Mouse (Mus musculus) urinary bladder, adult 2 months (tissue): ENCODE results near the gene Gpd1. TPM values are rescaled to one million over a fixed set of nuclear protein-coding genes. Genes with fewer than 3 reads are reported as not detected.
A peak's percentile ranks its signal among the peaks of the same experiment; 100 is the strongest.
"Not testable (repeated sequence)": the region's sequence is repeated elsewhere in the genome, so short reads cannot be mapped to it uniquely, and the experiment has no call there.

Source experiments
- DNase-seq: peaks from one replicate; pipeline ENCODE4 v3.0.0; 2022; ENCODE audit warnings: low spot score
- polyA plus RNA-seq: library from polyadenylated mRNA; depleted of rRNA; stranded (reverse); fragments of >200 nt; gene quantifications from 2 replicates; pipeline ENCODE4 v1.2.3, GENCODE M21; 2012

Gene Gpd1
- polyA plus RNA-seq, 1 experiment, result 14.9 TPM

DNA sequence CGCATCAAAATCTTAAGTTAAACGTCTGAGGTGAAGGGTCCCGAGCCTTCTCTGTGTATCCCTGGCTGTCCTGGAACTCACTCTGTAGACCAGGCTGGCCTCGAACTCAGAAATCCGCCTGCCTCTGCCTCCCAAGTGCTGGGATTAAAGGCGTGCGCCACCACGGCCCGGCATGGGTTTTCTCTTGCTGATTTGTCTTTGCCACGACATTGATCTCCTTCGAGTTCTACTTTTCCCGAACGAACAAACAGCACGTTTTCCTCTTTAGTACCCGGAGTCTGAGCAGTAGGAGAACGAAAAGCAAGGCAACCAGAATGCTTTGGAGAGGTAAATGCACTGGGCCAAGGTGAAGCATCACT is 15.7 kb upstream of the Gpd1 start:
- DNase-seq, result not testable (repeated sequence)

GRCm38 (mm10) chr15:99701999-99702900 is 15.1 kb upstream of the Gpd1 start, which contains the start of gene Smarcd1:
TSS of gene Smarcd1 (plus strand) at chr15:99702129.
- peak; percentile 95 for DNase-seq

- DNase-seq, result no peak
These were observed 14.2 kb upstream of the Gpd1 start for GRCm38 (mm10) chr15:99703104-99703503.

DNA sequence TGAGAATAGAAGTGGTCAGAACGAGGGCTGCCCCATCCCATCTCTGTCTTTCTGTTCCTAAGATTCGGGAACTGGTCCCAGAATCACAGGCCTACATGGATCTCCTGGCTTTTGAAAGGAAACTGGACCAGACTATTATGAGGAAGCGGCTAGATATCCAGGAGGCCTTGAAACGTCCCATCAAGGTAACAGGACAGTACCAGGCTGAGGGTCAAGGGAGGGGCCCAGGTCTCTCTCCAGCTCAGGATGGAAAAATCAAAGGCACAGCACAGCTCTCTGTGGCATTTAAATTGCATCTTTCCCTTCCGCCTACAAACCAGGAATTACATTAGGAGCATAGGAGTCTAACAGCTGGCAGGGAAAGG is 13.7 kb upstream of the Gpd1 start:
- no peak for DNase-seq

GRCm38 (mm10) chr15:99704041-99704681 is 13.2 kb upstream of the Gpd1 start:
- no peak for DNase-seq

GRCm38 (mm10) chr15:99704881-99705280 is 12.4 kb upstream of the Gpd1 start:
- no peak for DNase-seq

DNA sequence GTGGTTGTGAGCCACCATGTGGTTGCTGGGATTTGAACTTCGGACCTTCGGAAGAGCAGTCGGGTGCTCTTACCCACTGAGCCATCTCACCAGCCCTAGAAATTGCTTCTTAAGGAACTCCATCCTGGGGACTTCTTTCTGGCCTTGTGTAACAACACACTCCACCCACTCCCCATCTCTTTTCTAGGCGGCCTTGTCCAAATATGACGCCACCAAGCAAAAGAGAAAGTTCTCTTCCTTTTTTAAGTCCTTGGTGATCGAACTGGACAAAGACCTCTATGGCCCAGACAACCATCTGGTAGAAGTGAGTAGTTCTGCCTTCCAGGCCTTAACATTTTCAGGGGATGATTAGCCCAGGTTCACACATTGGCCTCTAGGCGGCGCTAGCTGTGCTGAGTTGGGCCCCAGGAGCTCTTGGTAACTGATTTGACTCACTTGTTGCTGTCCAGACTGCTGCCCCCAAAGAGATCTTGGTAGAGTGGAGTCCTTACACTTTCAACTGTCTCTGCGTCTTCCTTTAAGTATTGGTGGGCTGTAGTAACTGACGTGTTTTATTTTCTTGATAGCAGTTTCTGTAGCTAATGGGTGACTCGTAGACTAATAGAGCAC is 11.8 kb upstream of the Gpd1 start, which contains the start of gene Gm17349:
Gene Gm17349, minus strand, starts transcription at position 51 of the 609 bp plus-strand sequence.
- DNase-seq, result no peak

DNA sequence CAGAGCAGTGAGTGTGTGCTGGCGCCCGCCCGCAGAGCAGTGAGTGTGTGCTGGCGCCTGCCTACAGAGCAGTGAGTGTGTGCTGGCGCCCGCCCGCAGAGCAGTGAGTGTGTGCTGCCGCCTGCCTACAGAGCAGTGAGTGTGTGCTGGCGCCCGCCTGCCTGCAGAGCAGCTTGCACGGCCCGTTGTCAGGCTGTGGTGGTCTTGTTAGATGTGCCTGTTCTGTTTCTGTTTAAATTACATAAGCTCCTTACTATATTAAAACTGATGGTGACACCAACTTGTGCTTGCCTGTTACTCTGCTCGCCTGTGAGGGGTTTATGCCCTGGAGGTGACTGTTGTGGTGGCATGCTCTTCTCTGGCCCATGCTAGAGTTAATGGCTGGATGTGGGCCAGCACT is 9.1 kb upstream of the Gpd1 start:
- DNase-seq, result no peak

DNA sequence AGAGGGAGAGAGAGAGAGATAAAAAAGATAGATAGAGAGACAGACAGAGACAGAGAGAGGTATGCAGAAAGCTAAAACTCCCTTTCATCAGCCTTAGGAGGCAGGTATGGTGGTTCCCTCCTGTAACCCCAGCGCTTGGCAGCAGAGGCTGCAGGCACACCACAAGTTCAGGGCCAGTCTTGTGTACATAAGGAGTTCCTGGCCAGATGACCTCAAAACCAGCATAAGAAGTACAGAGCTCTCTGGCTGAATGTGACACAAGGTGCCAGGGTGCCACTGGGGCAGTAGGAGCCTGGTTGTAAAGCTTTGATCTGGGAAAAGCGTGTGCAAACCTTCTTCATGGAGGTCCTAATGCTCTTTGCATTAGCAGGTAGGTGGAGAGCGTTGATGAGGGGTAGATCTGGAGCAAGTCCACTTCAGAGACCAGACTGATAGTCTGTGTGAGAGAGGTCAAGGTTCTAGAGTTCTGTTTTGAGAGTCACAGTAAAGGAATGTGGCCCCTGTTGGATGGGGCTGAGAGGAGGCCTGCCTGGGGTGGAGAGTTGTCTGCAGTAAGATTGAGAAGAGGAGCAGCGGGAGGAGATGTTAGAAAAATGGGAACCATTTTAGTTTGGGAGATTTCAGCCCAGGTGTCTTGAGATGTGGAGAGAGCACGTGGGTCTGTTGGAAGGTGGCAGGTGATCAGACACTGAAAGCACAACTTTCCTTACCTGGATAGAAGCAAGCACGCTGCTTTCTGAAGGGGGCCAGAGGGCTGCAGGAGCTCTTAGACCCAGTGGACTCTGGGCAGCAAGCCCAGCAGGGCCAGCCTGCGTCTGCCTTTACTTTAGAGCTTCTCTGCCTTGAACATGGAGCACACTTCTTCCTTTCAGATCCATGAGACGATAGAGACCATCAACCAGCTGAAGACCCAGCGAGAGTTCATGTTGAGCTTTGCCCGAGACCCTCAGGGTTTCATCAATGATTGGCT is 6.8 kb upstream of the Gpd1 start:
- DNase-seq, result no peak

DNA sequence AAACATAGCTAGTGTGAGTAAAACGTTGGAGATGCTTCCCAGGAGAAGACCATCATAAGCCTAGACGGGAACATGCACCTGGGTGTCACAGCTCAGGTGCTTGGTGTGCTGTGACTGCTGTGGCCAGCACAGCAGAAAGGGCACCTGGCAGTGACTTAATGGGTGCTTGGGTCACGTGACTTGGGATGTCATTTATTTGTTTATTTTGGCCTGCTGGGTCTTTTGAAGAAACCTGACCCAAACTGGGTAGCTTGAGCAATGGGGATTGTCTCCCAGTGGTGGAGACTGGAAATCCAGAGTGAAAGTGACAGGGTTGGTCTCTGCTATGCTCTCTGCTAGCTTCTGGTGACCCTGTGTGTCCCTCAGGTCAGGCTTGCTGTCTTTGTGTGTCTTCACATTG is 5.8 kb upstream of the Gpd1 start:
- no peak for DNase-seq

DNA sequence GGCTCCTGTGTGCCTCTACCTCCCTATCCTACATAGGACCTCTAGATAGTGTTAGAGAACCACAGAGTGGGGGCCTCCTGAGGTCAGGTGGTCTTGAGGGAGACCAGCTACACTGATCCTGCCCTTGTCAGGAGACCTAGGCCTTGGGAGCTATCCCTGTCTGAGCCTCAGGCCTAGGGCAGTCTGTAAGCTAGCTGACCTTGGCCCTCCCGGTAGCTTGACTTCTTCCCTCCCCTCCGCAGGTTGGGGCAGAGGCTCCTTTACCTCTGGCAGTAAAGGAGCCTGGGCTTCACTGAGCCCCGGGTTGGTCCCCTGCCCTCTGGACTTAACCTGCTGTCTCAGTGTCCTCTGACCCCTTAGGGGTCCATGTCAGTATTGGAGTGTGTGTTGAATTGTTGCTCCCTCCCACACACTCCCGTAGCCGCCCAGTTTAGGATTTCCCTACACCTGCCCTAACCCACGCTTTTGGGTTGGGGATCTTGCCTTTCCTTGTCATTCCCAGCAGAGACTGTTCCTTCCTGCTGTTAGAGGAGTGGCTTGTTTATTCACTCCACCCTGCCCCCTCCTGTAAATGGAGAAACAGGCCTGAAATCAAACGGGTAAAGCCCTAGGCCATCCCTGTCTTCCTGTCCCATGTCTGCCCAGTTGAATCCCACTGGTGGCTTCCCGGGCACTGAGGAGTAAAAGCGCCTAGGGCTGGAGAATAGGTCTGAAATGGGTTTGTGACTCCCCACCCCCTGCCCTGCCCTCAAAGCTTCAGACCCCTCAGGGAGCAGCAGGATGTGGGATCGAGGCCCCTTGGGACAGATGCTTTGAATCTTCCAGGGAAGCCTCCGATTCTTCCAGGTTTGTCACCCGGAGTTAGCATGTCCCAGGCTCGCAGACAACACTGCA is 4.4 kb upstream of the Gpd1 start:
- no peak for DNase-seq

- DNase-seq, result no peak
These were observed 3.7 kb upstream of the Gpd1 start for GRCm38 (mm10) chr15:99713569-99713968.

GRCm38 (mm10) chr15:99714206-99714605 is 3.1 kb upstream of the Gpd1 start:
- DNase-seq, result no peak

DNA sequence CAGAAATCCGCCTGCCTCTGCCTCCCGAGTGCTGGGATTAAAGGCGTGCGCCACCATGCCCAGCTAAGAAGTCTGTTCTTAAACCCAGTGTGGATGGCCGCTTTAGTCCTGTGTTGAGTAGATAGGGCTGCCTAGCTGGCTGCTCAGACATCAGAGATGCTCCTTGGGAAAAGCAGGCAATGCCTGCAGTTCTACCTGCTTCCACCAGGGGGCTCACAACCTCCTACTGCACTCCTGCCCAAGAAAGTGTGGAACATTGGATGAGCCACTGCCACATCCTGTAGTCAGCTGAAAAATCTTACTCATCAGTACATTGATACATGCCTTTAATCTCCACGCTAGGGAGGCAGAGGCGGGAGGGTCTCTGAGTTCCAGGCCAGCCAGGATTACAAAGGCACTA is 2.5 kb upstream of the Gpd1 start:
- DNase-seq, result peak; percentile 46

GRCm38 (mm10) chr15:99715361-99715865 is 1.9 kb upstream of the Gpd1 start:
- no peak for DNase-seq

DNA sequence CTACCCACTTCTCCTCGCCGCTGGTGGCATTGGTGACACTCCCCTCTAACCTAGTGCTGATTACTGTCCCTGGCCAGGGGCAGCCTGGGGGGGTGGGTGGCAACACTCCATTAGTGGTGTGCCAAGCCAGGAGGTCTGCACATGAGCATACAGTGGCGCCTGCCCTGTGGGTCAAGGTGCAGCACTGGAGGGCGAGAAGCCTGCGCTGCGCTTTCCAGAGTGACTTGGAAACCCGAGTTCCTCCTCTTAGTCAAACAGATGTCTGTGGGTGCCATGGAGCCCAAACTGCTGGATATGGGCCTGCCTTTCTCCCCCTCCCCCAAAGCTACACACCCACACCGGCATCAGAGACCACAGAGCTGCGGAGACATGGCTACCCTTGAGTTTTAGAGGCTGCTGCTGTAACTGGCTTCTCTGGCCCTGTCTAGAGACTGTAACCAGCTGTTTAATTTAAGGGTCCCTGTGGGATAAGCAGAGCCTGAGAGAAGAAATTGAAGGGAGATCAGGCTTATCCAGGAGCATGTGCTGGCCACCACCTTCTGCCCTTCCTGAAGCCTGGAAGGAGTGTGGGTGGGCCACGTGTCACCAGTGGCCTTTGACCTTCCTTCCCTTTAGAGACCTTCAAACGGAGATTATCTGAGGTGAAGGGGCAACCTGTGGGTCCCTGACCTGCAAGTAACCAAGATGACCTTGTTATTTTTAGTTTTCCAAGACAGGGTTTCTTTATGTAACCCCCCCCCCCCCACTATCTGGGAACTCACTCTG is 1.2 kb upstream of the Gpd1 start:
- no peak for DNase-seq

GRCm38 (mm10) chr15:99716814-99717213 is 501 bp upstream of the Gpd1 start:
- no peak for DNase-seq

GRCm38 (mm10) chr15:99718461-99719021 is 1.2 kb downstream of the Gpd1 start:
- no peak for DNase-seq

- DNase-seq, result no peak
These were observed 2.5 kb downstream of the Gpd1 start for GRCm38 (mm10) chr15:99719865-99720264.
